Mouse (Mus musculus) lung, postnatal 25 days (tissue): ENCODE results near the gene Prdx5.

ENCODE experiments used
- DNase-seq: peaks from one replicate; pipeline ENCODE4 v3.0.0; 2022; ENCODE audit warnings: low spot score

The Prdx5 gene

GRCm38 (mm10) chr19:6937541-6938465, 27.9 kb upstream of the Prdx5 start:
- no peak for DNase-seq

GRCm38 (mm10) chr19:6936299-6936698, 26.4 kb upstream of the Prdx5 start:
- no peak for DNase-seq

DNA sequence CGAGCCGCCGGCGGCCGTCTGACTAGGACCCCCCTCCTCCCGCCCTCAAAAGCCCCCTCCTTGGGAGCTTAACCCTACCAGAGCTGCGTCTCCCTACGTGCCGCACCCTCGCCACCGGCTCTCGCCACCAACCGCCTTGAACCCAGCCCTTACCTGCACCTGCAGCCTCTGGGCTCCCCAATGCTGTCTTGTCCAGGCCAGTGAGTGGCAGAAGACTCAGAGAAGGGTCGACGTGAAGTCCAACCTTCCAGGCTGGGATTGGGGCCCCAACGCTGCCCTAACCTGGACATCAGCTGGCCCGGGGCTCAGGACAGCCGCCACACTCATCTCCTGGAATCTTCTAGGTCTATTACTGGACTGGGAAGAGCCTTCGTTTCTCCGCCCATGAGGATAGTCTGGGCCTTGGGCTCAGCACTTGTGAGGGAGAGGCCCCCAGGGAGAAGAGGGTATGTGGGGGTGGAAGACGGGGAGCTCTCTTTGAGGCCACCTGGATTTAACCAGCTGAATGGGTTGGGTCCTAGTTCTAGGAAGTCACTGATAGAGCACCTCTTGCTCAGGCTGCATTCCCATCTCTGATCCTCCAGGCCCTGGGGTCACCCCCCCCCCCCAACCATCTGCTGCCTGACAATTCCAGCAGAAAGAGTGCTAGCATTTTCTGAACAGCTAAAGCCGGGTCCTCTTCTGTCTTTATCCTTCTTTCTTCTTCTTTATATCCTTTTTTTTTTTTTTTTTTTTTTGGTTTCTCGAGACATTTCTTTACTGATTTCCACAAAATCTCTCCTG, 24.5 kb upstream of the Prdx5 start, which contains the start of gene Kcnk4:
Gene Kcnk4, minus strand, starts transcription at position 321 of the 783 bp plus-strand sequence.
- DNase-seq, result no peak

- no peak for DNase-seq
Observed at GRCm38 (mm10) chr19:6933436-6934194, 23.7 kb upstream of the Prdx5 start.

- DNase-seq, result no peak
Observed at GRCm38 (mm10) chr19:6933102-6933435, 23.2 kb upstream of the Prdx5 start.

DNA sequence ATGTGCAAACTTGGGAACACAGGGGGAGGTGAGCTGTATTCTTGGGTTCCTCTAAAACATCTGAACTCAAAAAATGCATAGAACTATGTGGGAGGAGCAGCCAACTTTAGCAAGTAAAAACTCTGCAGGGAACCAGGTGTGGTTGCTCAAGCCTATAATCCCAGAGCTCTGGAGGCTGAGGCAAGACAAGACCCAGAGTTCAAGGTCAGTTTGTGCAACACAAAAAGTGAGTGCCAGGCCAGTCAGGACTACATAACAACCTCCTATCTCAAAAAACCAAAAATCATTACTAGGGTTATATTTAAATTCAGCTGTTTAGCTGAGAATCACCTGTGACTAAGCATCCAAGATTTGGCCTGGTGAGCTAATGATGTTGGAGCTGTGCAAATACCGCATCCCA, 22.1 kb upstream of the Prdx5 start:
- DNase-seq, result no peak

GRCm38 (mm10) chr19:6931002-6931401, 21.1 kb upstream of the Prdx5 start:
- DNase-seq, result no peak

GRCm38 (mm10) chr19:6928080-6928479, 18.2 kb upstream of the Prdx5 start:
- DNase-seq, result no peak

- no peak for DNase-seq
Observed at GRCm38 (mm10) chr19:6926559-6927255, 16.8 kb upstream of the Prdx5 start.

DNA sequence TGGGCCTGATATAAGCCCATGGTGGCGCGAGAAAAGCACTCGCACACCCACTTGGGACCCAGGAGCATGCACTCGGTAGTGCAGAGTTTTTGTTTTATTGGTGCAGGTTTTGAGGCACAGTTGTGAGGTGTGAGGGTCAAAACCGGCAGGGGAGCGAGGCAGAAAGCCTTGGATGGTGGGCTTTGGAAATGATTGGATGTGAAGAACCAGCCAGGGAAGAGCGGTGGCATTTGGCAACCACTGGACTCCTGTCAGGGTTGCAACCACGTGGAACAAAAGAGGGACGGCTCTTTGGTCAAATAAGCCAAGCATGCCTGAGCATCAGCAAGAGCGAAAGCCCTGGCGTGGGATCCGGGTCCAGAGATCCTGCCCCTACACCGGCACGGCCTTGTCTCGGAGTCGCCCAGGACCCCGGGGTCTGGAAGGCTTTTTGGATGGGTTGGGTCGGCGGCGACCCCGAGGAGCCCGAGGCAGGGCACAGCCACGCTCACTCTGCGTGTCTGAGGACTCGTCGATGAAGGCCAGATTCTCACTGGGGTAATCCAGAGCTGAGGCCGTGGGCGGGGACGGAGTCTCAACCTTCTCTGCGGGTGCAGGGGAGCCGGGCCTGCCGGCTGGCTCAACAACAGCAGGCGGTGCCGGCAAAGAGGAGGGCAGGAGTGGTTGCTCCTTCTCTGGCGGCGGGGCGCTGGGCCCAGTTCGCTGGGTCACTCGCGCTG, 15.9 kb upstream of the Prdx5 start:
- no peak for DNase-seq

DNA sequence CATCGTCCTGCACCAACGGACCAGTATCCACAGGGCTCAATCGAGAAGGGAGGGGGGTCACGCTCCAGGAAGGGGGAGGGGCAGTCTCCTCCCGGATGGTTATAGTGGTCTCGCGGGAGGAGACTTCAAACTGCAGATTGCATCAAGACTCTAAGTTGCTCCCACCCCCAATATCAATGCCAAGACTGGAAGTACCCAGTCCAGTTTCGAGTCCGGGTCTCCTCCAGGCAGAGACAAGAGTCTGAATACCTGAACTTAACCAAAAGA, 15.3 kb upstream of the Prdx5 start, which contains the start of gene Catsperz:
Gene Catsperz, minus strand, starts transcription at position 74 of the 267 bp plus-strand sequence.
- no peak for DNase-seq

GRCm38 (mm10) chr19:6924461-6925306, 14.8 kb upstream of the Prdx5 start:
- peak; percentile 87 for DNase-seq

GRCm38 (mm10) chr19:6922901-6923735, 13.2 kb upstream of the Prdx5 start:
- no peak for DNase-seq

DNA sequence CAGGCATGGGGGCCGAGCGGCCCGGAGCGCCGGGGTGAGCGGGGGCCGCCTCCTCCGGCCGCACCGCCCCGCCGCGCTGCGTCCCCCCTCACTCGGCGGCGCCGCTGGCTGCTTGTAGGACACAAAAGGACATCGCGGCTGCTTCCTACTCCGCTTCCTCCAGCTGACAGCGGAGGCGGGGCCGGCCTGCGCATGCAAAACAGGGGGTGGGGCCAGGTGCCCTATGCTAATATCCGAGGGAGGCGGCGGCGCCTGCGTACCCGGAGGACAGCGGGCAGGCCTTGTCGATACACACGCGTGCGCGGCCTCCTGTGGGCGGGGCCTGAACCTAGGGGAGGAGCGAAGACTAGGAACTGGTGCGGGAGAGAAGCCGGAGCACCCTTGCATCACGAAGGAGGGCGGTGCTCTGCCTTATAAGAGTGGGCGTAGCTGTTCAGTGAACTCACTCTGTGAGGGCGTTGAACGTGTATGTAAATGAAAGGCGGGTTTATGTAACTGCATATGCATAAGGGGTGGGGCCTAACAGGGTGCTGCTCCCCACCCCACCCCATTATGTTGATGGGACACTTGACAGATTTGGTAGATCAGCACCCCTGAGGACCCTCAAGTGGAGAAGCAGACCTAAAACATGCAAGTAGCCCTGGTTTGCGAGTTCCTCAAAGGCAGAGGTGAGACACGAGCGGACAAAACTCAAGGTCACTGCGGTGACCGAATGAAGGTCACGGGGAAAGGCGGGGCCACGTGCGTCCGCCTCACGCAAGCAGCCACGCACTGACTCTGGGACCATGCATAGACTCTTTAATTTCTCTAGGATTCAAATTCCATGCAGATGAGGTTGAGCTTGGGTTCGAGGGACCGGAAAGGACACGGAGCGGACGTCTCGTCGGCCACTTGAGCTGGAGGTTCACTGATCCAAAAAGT, 12.0 kb upstream of the Prdx5 start, which contains the start of gene Esrra:
Gene Esrra, minus strand, starts transcription at position 167 of the 921 bp plus-strand sequence.
- DNase-seq, result peak; percentile 100

- peak; percentile 42 for DNase-seq
Observed at GRCm38 (mm10) chr19:6920741-6921636, 11.1 kb upstream of the Prdx5 start.

DNA sequence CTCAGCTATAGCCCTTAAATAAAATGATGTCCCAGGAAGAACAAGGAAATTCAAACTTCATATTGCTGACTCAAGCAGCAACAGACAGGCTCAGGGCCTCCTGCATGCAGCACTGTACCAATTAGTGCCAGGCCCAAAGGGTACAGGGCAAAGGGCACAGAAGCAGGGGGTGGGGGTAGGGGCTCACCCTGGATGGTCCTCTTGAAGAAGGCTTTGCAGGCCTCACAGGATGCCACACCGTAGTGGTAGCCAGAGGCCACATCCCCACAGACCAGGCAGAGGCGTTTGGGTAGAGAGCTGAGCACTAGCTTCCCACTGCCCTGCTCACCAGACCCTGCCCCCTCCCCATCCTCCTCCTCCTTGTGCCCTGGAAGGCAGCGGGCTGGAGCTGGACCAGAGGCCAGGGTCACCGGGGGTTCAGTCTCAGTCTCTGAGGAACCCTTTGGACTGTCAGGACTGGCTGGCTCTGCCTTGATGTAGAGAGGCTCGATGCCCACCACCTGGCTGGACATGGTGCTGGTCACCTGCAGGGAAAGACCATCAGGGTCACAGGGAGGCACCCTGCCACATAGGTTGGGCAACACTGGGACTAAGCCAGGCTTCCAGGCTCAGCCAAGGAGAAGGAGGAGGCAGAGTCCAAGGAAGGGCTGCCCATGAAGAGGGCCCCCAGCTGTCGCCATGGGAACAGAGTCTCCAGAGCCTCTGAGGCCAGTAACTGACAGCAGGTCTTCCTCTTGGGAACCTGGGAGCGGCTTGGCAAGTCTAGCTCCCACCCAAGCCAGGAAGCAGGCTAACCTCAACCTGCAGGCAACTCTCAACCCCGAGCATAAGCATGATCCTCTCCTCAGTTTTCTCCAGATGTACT, 10.2 kb upstream of the Prdx5 start:
- peak; percentile 55 for DNase-seq
